Mouse (Mus musculus) thymus, adult 18-20 months (tissue): Measurements from ENCODE around the gene Wdr47.
"Not testable (repeated sequence)": the region's sequence is repeated elsewhere in the genome, so short reads cannot be mapped to it uniquely, and the experiment has no call there.

Experiments
- DNase-seq, 2 experiments: peaks; one replicate each; pipeline ENCODE4 v3.0.0; 2022; ENCODE audit warnings: mixed read lengths in 2 of 2

The Wdr47 gene

GRCm38 (mm10) chr3:108639412-108639811, 48.3 kb downstream of the Wdr47 start:
- no peak for DNase-seq

DNA sequence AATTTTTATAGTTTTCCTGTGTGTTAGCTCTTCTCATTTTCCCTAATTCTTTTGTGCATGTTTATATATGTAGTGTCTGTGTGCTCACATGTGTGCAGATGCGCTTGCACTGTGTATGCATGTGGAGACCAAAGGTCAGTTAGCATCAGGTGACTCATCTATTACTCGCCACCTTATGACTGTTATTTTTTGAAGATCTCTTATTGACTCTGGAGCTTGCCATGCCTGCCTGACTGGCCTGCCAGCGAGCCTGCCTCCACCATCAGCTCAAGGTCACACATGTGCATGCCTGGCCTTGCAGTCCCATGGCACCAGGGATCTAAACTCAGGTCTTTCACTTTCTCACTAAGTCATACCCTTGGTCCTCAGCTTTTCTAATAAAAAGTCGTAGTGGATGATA, 49.9 kb downstream of the Wdr47 start:
- DNase-seq = no peak

DNA sequence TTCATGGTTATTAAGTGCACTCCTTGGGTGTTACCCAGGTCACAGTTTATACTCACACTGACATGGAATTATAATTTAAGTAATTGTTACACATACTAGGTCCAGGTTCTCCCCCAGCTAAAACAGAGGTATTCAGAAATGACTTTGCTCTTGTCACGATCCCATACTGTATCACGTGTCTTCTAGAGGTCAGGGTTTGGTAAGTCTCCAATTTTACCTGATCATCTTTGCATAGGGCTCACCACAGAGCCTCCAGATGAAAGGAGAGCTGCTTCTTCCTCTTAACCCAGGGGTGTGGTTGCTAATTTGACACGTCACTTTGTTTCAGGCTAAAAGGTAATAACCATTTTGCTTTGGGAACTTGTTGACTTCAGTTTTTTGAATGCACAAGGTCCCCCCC, 53.8 kb downstream of the Wdr47 start:
- no peak for DNase-seq

DNA sequence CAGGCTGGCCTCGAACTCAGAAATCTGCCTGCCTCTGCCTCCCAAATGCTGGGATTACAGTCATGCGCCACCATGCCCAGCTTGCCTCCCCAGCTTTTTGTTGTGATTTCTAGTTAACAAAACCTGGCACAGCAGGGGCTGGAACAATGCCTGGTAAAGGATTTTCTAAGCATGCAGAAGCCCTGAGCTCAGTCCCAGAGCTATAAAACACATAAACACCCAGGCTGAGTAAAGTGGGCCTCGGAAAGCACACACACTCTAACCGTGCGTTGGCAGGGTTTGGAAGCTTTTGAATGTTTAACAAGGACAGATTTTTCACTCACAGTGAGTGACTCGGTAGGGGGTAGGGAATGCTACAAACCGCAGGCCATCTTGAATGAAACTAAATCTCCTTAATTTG, 55.0 kb downstream of the Wdr47 start:
- no peak for DNase-seq

DNA sequence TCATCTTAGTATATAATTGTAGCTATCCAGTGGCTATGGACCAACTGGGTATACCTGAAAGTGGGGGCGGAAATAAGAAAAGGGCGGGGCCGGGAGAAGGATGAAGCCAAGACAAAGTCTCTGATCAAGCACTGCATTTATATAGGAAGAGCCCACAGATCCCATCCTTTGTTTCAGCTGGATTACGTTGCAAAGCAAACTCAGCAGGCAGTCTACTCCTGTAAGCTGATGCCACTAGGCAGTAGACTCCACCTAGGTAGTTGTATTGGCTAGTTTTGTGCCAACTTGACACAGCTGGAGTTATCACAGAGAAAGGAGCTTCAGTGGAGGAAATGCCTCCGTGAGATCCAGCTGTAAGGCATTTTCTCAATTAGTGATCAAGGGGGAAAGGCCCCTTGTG, 56.6 kb downstream of the Wdr47 start:
- not testable (repeated sequence) for DNase-seq

- DNase-seq = no peak
These were observed 62.0 kb downstream of the Wdr47 start for GRCm38 (mm10) chr3:108652866-108653642.

DNA sequence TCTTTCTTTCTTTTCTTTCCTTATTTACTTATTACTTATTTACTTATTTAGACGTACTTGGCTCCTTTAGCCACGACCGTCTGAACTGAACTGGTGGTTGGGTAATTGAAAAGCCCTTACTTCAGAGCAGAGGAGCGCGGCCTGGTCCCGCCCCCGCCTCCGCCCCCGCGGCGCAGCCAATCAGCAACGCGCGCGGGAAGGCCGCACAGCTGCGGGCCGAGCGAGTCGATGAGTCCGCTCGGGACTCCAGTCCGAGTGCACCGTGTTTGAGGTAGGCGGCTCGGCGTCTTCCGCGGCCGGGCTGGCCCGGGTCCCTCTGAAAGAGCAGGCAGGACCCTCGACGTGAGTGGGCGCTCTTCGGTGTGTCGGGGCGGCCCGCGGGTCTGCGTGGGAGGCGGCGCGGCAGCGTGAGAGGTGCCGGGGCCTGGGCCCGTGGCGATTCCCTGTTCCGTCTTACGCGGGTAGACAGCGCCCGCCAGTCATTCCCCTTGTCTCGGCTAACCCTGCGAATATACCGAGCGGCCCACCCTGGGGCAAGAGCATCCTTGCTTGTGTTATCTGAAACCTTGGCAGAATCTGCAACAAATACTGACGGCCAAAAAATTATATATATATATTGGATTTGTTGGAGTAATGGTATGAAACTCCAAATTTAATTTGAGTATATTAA, 62.8 kb downstream of the Wdr47 start, which contains the start of gene Clcc1:
Gene Clcc1 (plus strand): TSS at position 204 of the 670 bp plus-strand sequence.
- DNase-seq = peak; percentile 90 to 91

DNA sequence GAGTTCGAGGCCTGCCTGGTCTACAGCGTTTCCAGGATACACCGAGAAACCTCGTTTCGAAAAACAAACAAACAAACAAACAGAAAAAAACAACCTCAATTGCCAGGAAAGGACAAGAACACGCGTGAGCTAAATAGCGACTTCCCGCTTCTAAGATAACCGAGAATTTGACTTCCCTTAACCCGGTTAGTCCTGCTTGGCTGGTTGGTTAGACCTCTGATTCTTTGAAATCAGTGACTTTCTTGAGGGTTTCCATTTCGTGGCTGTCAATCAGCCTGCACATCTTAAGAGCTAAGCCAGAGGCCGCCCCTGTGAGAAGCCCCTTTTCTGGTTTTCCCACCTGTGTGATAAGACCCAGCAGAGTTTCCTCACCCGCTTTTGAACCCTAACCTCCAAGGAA, 63.5 kb downstream of the Wdr47 start:
- DNase-seq = no peak

GRCm38 (mm10) chr3:108655486-108655885, 64.4 kb downstream of the Wdr47 start:
- DNase-seq = no peak

DNA sequence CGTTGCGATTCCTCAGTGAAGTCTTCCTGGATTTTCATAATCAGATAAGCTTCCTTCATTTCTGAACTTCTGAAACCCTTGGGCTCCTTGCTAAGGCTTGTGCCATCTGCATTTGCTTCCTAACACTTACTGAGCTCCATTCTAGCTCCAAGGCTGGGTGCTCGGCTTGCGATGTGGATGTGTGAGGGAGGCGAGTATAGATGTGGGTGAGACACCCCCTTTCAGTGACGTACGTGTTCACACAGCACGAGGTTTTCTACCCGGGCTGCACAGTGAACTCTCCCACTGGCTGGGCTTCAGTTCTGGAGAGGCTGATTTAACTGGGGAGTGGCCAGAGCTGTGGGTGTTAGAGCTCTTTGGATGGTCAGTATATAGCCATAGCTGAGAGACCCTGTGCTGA, 67.5 kb downstream of the Wdr47 start:
- no peak for DNase-seq

DNA sequence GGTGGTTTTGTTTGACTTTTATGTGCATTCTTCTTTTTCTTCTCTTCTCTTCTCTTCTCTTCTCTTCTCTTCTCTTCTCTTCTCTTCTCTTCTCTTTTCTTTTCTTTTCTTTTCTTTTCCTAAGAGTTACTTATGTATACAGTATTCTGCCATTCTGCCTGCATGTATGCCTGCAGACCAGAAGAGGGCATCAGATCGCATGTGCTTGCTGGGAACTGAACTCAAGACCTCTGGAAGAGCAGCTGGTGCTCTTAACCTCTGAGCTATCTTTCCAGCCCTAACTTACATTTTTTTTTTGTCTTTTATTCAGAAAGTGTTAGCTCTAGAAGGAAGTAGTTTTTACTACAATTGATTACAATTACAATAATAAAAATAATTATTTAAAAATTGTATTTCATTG, 69.9 kb downstream of the Wdr47 start:
- no peak for DNase-seq

GRCm38 (mm10) chr3:108676616-108677015, 85.5 kb downstream of the Wdr47 start:
- no peak for DNase-seq

DNA sequence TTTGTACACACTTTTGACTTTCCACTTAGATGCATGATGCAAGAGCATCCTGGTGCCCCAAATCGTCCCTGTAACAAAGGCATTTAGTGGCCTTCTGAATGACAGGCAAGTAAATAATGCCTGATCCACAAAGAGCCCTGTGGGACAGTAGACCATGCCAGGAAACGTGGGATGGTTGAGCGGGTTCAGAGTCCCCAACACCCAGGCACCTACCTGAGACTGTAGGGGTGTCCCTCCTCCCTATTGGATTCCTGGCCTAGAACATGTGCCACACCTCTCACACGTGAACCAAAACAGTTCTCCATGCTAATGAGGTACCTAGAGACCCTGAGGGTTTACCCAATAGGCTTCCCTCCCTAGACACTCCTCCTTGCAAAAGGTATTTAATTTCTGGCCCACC, 89.9 kb downstream of the Wdr47 start:
- DNase-seq = no peak

GRCm38 (mm10) chr3:108683597-108683996, 92.5 kb downstream of the Wdr47 start:
- DNase-seq = not testable (repeated sequence)

DNA sequence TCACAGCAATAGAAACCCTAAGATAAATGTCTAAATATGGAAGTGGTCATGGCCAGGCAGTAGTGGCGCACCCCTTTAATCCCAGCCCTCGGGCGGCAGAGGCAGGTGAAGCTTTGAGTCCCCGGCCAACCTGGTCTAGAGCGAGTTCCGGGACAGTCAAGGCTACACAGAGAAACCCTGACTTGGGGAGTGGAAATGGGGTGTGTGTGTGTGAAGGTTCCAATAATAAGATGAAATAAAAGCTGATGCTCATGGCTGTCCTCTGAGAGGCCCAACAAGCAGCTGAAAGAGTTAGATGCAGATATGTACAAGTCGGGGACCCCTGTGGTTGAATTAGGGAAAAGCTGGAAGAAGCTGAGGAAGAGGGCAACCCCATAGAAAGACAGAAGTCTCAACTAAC, 94.6 kb downstream of the Wdr47 start:
- no peak for DNase-seq

GRCm38 (mm10) chr3:108689015-108689441, 97.9 kb downstream of the Wdr47 start:
- no peak for DNase-seq

DNA sequence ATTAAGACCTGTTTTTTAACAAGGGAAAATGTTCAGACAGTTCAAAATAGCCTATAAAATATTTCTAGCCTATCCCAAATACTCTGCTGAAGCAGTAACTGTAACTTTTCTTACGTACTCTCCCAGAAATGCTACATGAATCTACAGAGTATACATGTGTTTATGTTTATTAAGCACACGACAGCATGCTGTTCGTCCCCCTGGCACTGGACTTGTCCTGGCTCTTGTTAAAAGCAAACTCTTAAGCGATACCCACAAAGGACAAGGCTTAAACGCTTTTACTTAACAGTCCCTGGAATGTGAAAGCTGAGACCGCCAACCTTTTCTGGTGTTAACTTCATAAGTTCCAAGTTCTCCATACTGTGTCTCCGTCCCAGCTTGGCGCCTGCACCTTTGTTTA, 98.4 kb downstream of the Wdr47 start:
- DNase-seq = no peak

GRCm38 (mm10) chr3:108689979-108690378, 98.9 kb downstream of the Wdr47 start:
- DNase-seq = no peak

DNA sequence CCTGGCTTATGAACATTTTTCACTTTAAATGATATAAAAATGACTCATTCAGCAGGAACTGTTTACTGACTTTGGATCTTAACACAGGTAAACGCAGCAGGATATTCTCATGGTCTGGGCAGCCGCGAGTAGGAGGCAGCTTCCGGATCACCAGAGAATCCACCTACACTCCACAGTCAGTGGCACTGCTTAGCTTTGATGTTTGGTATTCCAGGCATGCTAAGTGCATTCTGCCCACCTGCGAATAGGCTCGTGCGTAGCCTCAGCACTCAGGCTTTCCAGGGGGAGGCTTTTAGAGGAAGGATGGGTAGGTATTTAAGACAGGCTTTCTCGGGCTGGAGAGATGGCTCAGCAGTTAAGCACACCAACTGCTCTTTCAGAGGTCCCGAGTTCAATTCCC, 103.2 kb downstream of the Wdr47 start:
- no peak for DNase-seq
